Mouse (Mus musculus): ENCODE data around the gene Kcne2. TPM values are rescaled to one million over a fixed set of nuclear protein-coding genes. Genes with fewer than 3 reads are reported as not detected.

Kcne2 gene
- total RNA-seq, 2 experiments from 2014 or later = 1.3 TPM; not detected in 1

Other genes starting within 250 kb of the Kcne2 start
- 10 to 100 TPM; 53.1 to 58.0 TPM for gene Mrps6, start 234.1 kb upstream of the Kcne2 start, total RNA-seq (2021)
- gene Gm49711, start 234.1 kb upstream of the Kcne2 start, total RNA-seq (2021) = not detected
- gene Slc5a3, start 234.1 kb upstream of the Kcne2 start, total RNA-seq (2021) = 10 to 100 TPM; 44.7 to 45.6 TPM
- gene Smim11, start 8.9 kb downstream of the Kcne2 start, total RNA-seq (2021) = 10 to 100 TPM; 17.1 to 23.6 TPM
- gene Fam243, start 29.1 kb downstream of the Kcne2 start, total RNA-seq (2021) = not detected
- not detected for gene Kcne1, start 67.1 kb downstream of the Kcne2 start, total RNA-seq (2021)
- gene Rcan1, start 178.5 kb downstream of the Kcne2 start, total RNA-seq (2021) = 10 to 100 TPM; 46.9 to 48.9 TPM
- 1 to 10 TPM; 3.1 to 4.1 TPM for gene Clic6, start 193.3 kb downstream of the Kcne2 start, total RNA-seq (2021)

Measured in layer of hippocampus, adult 18-20 months (tissue).